Mouse (Mus musculus) large intestine, adult 2 months (tissue): ENCODE measurements around the gene Pld3. TPM values are rescaled to one million over a fixed set of nuclear protein-coding genes. Genes with fewer than 3 reads are reported as not detected.

Experiments used
- DNase-seq: peaks from one replicate; pipeline ENCODE4 v3.0.0-alpha.2; 2012; ENCODE audit warnings: low read depth, low spot score
- WGBS: fragments of 180-500 bp; shearing (Covaris S2); methylation state at CpG from one replicate; pipeline ENCODE4 v1.1.7; 2018; 5-methylcytosine and 5-hydroxymethylcytosine counted together
- polyA plus RNA-seq: library from polyadenylated mRNA; depleted of rRNA; stranded (reverse); fragments of >200 nt; gene quantifications from 2 replicates; pipeline ENCODE4 v1.2.3, GENCODE M21; 2012; rRNA removed

The Pld3 gene
- 61.4 and 63.0 TPM in 2 replicates for polyA plus RNA-seq

DNA sequence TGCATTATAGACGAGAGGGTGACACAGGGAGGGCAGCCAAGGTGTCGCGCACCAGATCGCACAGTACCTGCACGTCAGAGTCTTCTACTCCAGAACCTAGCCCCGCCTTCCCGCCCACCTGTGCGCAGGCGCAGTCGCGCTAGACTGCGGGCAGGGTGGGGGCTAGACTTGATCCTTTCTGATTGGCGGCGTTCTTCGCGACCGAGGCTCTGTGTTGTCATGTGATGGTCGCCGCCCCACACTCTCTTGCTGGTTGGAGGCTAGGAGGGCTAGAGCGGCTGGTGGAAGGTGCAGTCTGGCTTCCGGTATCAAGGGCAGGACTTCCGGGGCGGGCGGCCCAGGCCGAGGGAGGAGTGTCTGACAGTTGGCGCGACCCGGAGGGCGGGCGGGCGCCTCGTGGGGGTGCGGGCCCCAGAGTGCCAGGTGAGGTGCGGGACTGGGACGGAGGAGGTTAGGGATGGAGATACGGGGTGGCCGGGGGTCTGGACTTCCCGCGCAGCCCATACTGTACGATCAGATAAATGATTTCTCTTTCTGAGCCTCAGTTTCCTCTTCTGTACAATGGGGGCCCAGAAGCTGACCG lies at the start of gene Pld3, which contains the start of gene 2310022A10Rik:
TSS of gene Pld3 (minus strand) at position 288 of the 583 bp plus-strand sequence.
TSS of gene 2310022A10Rik (plus strand) at position 303 of the 583 bp plus-strand sequence.
- WGBS: under 1% methylated on average over 41 of the region's 41 CpGs
- DNase-seq: peak; percentile 90

DNA sequence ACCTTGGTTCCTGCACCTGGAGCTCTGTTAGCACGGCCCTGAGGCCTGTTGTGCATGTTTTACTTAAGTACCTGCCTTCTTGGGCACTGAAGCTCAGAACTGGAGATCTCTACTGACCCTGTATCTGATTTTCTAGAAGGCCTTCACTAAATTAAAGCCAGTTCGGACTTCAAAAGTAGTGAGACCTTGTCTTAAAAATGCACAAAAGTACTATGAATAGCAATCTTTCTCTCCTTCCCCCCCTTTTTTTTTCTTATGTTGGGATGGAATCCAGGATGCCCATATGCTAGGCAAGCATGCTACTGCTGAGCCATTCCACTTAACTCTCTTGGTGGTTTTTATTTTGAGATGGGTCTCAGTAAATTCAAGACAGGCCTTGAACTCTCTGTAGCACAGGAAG lies 49.1 kb upstream of the Pld3 start:
- 66% methylated on average over 2 of the region's 2 CpGs for WGBS
- DNase-seq: no peak

DNA sequence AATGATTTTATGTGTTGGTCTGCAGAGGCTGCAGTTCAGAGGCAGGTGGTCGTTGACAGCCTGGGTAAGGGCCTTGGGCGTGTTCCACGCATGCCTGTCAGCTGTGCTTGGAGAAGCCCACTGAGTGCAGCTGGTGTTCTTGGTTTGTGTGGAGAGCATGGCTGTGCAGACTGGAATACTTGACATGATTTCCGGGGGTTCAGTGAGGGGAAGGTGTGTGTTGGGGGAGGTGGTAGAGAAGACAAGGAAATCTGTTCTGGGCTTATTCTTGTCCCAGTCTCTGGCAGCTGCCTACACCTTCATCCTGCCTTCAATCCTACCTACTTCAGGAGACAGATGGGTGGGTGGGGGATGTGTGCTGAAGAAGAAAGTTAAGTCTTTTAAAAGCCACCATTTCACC lies 48.6 kb upstream of the Pld3 start:
- no peak for DNase-seq
- 54% methylated on average over 4 of the region's 4 CpGs for WGBS

DNA sequence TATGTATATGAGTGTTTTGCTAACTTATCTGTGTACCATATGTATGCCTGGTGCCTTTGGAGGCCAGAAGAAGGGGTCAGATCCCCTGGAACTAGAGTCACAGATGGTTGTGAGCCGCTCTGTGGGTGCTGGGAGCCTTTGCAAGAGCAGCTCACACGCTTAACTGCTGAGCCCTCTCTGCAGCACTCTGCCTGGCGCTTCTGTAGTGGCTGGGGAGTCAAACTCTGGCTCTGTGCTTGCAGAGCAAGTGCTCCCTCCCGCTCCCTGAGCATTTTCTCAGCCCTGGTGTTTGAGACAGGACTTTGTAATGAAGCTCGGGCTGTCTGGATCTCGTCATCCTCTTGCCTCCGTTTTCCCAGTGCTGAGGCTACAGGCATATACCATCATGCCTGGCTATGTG lies 45.0 kb upstream of the Pld3 start:
- 82% methylated on average over 7 of the region's 7 CpGs for WGBS
- DNase-seq: no peak

DNA sequence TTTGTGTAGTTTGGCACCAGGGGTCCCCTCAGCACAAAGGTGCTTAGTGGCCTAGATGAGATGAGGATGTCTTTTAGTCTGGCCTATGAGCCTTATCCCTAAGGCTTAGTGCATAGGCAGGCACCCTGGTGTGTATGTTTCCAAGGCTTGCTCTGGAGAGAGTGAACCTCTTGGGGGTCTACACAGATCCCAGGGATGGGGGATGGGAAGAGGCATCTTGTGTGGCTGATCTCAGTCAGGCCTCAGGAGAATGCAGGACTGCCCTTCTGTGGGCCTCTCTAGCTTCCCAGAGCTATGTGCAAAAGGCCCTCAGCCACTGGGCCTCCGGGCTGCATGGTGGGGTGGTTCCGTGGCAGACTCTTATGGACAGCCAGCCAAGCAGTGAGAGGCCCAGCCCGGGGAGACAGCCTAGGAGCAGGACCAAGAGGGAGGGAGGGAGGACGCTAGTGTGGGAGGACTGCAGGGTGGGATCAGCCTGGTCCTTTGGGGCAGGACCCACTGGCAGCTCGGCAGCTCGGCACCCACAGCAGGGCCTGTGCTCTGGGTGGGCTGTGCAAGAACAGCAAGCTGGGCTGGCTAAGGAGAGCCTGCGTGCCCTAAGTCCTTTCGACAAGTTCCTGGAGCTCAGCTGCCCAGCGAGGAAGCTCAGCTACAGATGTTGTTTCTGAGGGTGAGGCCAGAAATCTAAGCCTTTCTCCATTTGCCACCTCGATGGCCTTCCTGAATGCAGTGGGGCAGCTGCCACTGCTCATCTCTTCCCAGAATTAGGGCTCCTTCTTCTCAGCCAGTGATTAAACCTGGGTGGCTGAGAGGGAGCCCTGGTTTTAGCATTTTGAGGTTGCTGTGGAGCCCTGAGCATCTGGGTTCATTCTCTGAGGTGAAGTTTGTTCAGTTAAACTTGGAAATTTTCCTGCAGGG lies 43.8 kb upstream of the Pld3 start:
- WGBS: 48% methylated on average over 10 of the region's 10 CpGs
- no peak for DNase-seq

DNA sequence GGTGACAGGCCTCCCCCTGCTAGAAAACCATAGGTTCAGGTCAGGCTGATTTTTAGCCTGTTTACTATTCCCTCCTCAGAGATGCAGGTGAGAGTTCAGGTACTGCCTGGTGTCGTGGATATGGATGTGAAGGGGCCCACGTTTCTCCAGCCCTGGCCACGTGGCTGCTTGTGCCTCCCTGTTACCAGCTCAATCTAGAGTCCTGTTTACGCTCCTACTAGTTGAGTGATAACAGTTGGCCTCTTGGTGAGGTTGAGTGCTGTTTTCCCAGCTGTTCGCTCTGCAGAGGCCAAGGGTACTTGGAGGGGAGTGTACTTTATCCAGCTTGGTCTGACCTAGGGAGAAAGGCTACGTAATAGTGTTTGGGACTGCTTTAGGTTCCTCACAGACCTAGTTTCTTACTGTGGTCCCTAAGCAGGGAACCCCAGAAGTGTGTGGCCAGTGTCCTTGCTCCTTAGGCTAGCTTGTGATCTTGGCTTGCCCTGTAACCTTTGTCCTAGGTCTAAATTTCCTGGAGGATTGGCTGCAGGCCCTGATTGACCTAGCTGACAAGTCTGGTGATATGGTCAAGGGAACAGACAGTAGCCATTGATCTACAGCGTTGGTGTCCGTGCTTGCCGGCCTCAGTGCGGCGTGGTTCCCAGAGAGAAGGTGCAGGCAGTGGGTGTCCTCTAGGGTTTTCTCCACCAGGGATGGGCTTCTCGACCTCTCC lies 40.1 kb upstream of the Pld3 start:
- DNase-seq: no peak
- 43% methylated on average over 12 of the region's 12 CpGs for WGBS

DNA sequence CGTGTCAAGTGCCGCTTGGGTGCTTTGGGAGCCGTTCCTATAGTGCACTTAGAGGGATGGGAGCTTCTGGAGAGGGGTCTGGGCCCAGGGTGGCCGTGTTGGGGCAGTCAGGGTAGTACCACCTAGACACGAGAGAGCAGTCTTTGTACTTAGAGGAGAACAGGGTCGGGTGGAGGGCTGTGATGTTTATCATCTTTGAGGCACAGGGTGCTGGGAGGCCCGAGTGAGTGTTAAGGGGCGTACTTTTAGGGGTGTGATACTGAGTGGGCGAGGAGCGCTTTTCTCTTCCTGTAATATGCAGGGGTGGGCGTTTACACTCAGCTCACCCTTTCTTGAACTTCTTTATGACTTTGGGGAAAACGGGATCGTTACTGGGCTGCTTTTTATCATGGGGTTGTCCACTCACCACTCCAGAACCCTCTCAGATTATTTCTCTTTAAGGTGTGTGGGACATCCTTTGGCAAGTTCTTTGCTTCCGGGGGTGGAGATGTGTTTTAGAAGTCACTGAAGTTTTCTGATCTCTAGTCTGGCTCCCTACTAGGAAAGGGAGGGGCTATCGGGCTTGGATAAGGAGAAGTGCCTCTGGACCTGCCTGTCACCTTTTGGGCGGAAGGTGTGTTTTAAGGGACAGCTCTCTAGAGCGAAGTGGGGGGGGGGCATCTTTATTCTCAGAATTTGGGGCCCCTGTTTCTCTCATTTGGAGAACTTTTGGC lies 39.4 kb upstream of the Pld3 start:
- WGBS: under 1% methylated on average over 17 of the region's 17 CpGs
- DNase-seq: peak; percentile 51

DNA sequence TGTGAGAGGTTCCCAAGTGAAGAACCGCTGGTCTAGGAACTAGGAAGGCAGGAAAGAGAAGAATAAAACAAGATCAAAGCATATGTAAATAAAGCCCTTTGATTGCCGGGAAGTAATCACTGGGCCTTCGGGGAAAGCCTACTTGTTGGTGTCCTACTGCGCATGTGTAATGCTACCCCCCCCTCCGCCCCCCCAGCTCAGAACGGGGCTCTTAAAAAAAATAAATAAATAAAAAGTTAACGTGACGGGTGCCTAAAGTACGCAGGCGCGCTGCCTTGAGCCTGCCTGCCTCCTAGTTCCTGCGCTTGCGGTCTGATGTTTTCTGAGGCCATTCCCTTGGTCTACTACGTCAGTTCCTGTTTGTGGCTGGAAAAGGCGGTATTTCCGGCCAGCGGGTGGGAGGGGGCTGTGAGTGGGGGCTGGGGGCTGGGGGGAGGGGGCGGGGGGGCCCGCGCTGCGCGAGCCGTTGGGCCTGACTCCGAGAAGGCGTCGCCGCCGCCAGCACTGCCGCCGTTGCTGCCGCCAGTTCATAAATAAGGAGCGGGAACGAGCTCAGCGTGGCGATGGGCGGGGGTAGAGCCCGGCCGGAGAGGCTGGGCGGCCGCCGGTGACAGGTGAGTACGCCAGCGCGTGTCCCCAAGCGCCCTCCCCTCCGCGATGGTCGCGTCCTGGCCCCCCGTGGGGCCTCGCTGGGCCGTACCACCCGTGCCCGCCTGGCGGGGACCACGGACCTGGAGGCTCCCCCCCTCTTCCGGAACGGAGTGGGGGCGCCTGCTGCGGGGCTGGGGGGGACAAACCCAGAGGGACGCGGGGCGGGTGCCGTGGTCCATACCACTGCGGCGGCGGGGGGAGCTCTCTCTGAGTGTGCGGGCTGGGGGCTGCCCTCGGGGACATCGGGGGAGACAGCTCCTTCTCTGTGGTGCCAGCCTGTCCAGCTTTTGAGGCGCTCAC lies 38.5 kb upstream of the Pld3 start, which contains the start of gene Akt2:
TSS of gene Akt2 (plus strand) at position 287 of the 951 bp plus-strand sequence.
- under 1% methylated on average over 64 of the region's 71 CpGs for WGBS
- DNase-seq: peak; percentile 86

DNA sequence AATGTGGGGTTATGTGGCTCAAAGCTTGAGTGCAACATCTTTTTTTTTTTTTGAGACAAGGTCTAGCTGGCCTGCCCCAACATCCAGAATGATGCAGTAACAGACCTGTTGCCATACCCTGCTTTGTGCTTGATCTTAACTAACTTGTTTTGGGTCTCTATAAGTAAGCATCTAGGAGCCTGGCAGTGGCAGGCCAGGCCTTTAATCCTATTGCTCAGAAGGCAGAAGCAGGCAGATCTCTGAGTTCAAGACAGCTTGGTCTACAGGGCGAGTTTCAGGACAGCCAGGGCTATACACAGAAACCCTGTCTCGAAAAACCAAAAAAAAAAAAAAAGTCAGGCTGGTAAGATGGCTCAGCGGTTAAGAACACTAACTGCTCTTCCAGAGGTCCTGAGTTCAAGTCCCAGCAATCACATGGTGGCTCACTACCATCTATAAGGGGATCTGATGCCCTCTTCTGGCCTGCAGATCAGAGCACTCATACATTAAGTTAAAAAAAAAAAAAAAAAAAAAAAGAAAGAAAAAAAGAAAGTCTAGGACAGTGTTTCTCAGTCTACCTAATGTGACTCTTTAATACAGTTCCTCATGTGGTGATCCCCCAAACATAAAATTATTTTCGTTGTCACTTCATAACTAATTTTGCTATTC lies 37.7 kb upstream of the Pld3 start:
- WGBS: 59% methylated on average over 4 of the region's 4 CpGs
- no peak for DNase-seq

DNA sequence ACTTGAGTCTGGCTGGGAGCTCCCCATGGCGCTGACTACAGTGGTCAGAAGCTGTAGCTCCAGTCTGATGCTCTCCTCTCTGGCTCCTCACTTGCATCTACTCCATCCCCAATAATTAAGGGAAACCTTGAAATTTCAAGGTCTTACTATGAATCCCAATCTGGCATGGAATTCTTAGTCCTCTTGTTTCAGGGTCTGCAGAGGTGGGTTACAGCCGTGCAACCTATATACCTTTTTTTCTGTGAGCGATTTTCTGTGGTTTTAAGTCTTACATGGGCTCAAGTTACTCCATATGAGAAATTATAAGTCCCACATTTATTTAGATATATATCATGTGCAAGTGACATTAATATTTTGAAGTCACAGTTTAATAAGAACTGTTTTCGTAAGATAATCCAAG lies 37.1 kb upstream of the Pld3 start:
- DNase-seq: no peak

DNA sequence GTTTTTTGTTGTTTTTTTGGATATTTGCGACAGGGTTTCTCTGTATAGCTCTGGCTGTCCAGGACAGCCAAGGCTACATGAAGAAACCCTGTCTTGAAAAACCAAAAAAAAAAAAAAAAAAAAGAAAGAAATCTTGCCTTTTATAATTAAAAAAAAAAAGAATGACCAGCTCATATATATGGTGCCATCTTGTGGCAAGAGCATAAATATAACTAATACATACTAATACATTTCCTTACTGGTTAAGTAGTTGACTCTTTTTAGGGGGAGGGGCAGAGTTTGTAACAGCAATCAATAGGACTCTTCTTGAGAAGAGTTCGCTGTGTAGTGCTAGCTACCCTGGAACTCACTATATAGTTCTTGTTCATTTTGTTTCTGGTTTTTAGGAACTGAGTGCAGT lies 34.7 kb upstream of the Pld3 start:
- DNase-seq: no peak
- 90% methylated on average over 2 of the region's 2 CpGs for WGBS

More for the DNA sequence above, 37.1 kb upstream of the Pld3 start:
- WGBS: 96% methylated on average over 4 of the region's 4 CpGs

DNA sequence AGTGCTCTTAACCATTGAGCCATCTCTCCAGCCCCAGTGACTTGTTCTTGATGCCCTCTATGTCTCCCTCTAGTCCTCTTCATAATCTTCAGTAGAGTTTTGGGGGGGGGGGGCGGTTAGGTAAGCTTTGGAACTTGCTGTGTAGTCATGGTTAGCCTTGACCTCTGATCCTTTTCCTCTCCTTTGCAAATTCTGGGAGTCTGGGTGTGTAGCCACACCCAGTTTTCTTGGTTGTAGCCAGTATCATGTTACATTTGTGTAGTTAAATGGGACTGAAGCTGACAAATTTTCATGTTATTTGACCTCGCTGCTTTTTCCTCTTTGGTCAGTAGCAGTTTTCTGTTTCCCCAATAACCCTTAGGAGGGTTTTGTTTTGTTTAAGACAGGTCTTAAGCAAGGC lies 33.8 kb upstream of the Pld3 start:
- no peak for DNase-seq
- 42% methylated on average over 2 of the region's 2 CpGs for WGBS

DNA sequence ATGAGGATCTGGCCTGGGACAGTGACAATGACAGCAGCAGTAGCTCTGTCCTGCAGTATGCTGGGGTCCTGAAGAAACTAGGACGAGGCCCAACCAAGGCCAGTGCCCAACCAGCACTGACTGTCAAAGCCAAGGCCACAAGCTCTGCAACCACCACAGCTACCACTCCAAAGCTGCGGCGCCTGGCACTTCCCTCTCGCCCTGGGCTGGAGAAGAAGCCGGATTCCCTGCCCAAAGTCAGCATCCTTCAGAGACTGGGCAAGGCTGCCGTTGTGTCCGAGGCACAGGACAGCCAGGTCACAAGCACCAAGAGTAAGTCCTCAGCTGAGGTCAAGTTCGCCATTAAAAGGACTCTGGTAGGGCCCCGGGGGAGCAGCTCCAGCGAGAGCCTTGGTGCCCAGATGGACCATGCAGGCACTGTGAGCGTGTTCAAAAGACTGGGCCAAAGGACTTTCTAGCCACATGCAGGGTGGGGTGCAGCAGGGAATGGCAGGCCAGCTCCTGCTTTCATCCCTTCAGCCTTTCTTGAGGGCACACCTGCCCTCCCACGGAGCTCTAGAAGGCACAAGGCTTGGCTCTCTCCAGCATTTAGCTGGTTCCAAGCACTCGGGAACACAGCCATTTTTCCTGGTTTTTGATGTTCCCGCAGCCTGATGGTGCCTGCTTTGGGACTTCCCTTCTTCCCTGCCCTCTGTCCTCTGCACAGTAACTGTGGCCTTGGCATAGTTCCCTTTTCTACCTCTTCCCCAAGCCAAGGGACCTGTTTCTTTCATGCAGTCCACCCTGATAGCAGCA lies 27.6 kb upstream of the Pld3 start:
- WGBS: 90% methylated on average over 14 of the region's 14 CpGs

DNA sequence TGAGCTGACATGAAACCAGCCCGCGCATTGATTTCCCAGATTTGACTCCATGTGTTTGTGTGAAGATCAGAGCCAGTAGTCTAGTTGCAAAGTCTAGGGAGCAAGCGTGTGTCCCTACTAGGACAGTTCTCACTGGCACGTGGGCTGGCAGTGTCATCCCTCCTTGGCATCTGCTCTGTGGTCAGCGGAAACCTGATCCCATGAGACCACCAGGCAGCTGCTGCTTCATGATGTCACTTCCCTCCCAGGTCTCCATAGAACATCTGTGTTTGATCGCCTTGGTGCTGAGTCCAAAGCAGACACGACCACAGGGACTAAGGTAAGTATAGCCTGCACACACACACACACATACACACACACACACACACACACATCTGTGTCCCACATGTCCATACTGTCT lies 25.4 kb upstream of the Pld3 start:
- WGBS: 83% methylated on average over 7 of the region's 7 CpGs
- no peak for DNase-seq

More for the DNA sequence above, 27.6 kb upstream of the Pld3 start:
- DNase-seq: no peak

DNA sequence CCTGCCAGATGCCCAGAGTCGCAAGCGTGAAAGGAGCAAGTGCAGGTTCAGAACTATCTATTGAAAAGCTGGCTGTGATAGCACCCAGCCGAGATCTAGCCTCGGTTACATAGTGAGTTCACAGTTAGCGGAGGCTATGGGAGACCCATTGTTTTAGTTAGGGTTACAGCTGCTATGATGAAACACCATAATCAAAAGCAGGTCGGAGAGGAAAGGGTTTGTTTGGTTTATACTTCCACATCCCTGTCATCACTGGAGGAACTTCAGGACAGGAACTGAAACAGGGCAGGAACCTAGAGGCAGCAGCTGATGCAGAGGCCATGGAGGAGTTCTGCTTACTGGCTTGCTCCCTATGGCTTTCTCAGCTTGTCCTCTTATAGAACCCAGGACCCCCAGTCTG lies 24.6 kb upstream of the Pld3 start:
- no peak for DNase-seq
- 90% methylated on average over 6 of the region's 6 CpGs for WGBS

DNA sequence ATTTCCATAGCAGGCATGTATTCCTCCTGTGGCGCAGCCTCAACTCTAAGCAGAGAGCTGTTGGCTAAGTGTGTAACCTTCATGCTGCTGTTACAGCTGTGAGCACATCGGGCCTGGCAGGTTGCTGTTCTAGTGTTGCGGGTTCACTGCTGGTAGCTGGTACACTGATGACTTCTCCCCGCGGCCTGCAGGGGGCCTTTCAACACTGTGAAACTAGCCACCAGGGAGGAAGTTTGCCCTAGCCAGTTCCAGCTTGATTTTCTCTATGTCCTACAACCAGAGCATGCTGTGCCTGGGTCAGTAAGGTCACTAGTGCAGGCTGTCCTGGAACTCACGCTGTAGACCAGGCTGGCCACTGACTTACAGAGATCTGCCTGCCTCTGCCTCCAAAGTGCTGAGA lies 23.9 kb upstream of the Pld3 start:
- 62% methylated on average over 6 of the region's 6 CpGs for WGBS
- DNase-seq: no peak

DNA sequence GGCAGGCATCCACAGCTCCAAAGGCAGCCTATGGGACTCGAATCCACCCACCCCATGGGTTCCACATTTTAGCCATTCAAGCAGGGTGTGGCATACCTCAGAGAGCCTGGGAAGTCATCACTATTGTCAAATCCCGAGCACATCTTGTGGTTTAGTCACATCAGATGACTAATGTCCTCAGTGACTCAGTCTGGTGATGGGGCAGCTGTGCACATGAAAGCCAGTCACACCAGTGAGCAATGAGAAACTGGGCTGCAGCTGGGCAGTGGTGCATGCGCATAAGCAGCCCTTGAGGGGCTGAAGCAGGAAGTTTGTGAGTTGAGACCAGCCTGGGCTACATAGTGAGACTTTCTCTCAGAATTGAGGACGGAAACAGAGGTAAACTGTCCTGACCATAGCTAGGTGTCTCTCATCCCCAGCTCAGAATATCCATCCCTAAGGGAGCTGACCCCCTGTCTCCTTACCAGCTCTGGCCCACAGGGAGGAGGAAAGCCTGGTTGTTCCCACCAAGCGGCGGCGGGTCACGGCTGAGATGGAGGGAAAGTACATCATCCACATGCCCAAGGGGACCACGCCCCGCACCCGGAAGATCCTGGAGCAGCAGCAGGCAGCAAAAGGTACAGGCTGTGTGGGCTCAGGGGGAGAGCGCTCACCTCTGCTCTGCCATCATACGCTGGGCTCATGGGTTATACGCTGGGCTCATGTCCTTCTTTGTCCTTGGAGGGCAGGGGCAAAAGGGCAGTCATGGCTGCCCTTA lies 21.3 kb upstream of the Pld3 start:
- no peak for DNase-seq
- 89% methylated on average over 14 of the region's 14 CpGs for WGBS
